Mouse (Mus musculus) megakaryocyte, embryonic 14.5 days (primary cell): ENCODE measurements around the gene Slc37a4.

Experiments
- FLI1 ChIP-seq: IDR thresholded peaks from 2 replicates; pipeline ENCODE4 v1.6.1; 2012; ENCODE audit warnings: low read length, inconsistent platforms, mixed read lengths
- GATA1 ChIP-seq: IDR thresholded peaks from 3 replicates; pipeline ENCODE4 v1.6.1; 2012; ENCODE audit warnings: mixed read lengths, low read length, inconsistent platforms, borderline replicate concordance

DNA sequence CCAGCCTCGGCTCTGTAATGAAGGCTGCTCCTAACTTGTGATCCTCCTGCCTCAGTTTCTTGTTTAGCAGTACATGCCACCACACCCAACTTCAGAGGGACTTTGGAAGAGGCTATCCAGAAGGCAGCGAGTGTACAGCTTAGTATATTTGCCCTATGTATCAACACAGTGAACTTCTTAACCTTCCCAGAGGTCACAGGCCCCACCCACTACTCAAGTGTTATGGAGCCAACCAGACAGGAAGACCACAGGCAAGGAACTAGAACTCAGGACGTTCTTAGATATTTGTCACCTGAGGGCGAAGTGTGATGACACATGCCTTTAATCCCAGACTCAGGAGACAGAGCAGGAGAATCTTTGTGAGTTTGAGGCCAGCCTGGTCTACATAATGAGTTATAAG lies 49.0 kb upstream of the Slc37a4 start:
- TF ChIP-seq GATA1, result no peak
- TF ChIP-seq FLI1, result no peak
